Comparison of ENCODE assay signal across 8 mouse cellular contexts in the genomic region with DNA sequence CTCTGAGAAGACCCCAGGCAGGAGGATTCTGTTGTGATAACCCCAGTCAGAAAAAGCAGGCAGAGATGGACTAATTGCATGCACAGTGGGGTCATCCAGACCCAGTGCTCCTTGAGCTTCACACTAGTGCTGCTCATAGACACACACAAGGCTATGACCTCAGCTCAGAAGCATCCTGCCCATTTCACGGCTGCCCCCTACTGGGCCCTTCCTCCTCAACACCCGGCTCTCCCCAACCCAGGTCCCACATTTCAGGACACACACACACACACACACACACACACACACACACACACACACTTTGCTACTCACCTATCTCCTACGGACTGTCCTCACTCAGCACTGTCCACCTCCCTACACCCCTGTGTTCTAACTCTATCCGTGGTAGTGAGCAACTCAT. TPM values are rescaled to one million over a fixed set of nuclear protein-coding genes. Genes with fewer than 3 reads are reported as not detected.
A peak's percentile ranks its signal among the peaks of the same experiment; 100 is the strongest.
DNase-seq lines count a peak whose midpoint lies in the region; ATAC-seq and TF ChIP-seq lines count a peak whose summit lies in the region.

No protein-coding gene starts in this region.

- peaks cover 7% of the 10 kb centered on the region for H3K4me1 ChIP-seq in E14TG2a.4 (replicated peaks; ENCODE audit: low read depth, low read length)
- H3K4me1 ChIP-seq in heart, embryonic 16.5 days (ENCODE audit: control insufficient read depth, insufficient read depth, low read length): peaks cover 28% of the 10 kb centered on the region
- no peaks in the 10 kb centered on the region for H3K4me1 ChIP-seq in lung, embryonic 16.5 days (replicated peaks; ENCODE audit: control insufficient read depth, insufficient read depth, low read length)
- 0 out of 2 replicates have a peak, but pooled peaks cover 2% of the 10 kb centered on the region for H3K4me1 ChIP-seq in hindbrain, embryonic 16.5 days (ENCODE audit: control insufficient read depth, insufficient read depth, low read depth, low read length)

- no peak overlapping the region for H3K4me3 ChIP-seq in left cerebral cortex, adult 2 months
- no peak overlapping the region for H3K4me3 ChIP-seq in E14TG2a.4 (replicated peaks; ENCODE audit: low read length)
- no peak overlapping the region for H3K4me3 ChIP-seq in heart, embryonic 16.5 days (ENCODE audit: low read length)
- no peak overlapping the region for H3K4me3 ChIP-seq in lung, embryonic 16.5 days (ENCODE audit: low read length)
- no peak overlapping the region for H3K4me3 ChIP-seq in hindbrain, embryonic 16.5 days (ENCODE audit: low read length)

- no peaks in the 10 kb centered on the region for H3K9me3 ChIP-seq in E14TG2a.4 (ENCODE audit: low read length)
- H3K9me3 ChIP-seq in heart, embryonic 16.5 days (replicated peaks; ENCODE audit: control insufficient read depth, low read length): no peaks in the 10 kb centered on the region
- H3K9me3 ChIP-seq in lung, embryonic 16.5 days (ENCODE audit: control insufficient read depth, low read length): no peaks in the 10 kb centered on the region
- H3K9me3 ChIP-seq in hindbrain, embryonic 16.5 days (ENCODE audit: control insufficient read depth, low read length): no peaks in the 10 kb centered on the region

- TF ChIP-seq CTCF in left cerebral cortex, adult 2 months (IDR thresholded peaks at IDR 0.05): peak; percentile 42
- 0 out of 2 replicates have a peak, but pooled peaks have one; percentile 7 for TF ChIP-seq CTCF in E14TG2a.4 (conservative IDR thresholded peaks at IDR 0.05; ENCODE audit: low read length)

- WGBS in heart, embryonic 16.5 days: 15% methylated on average over 4 of the region's 4 CpGs
- WGBS in lung, embryonic 16.5 days: 34% methylated on average over 3 of the region's 4 CpGs
- WGBS in hindbrain, embryonic 16.5 days: 42% methylated on average over 4 of the region's 4 CpGs

- H3K4me2 ChIP-seq in heart, embryonic 16.5 days (ENCODE audit: low read depth, low read length): no peak overlapping the region
- H3K4me2 ChIP-seq in lung, embryonic 16.5 days (ENCODE audit: low read depth, low read length): no peak overlapping the region
- H3K4me2 ChIP-seq in hindbrain, embryonic 16.5 days (ENCODE audit: low read length): no peak overlapping the region

- DNase-seq in left cerebral cortex, adult 2 months (ENCODE audit: extremely low spot score in 1 of 2, low spot score in 2 of 2): peak in 1 of 2 experiments; percentile 41
- no peak for DNase-seq in left cerebral cortex, postnatal 36 days (ENCODE audit: low spot score in 2 of 2)
- peak; percentile 68 to 78 for DNase-seq in adrenal gland, postnatal 36 days
- peak; percentile 73 for DNase-seq in thymus, postnatal 14 days

- 0 out of 2 replicates have a peak overlapping the region, but pooled peaks have one; percentile 10 for H3K27ac ChIP-seq in left cerebral cortex, adult 2 months
- H3K27ac ChIP-seq in heart, embryonic 16.5 days (ENCODE audit: low read length): no peak overlapping the region; the same call in 1 of the 2 replicates
- no peak overlapping the region for H3K27ac ChIP-seq in lung, embryonic 16.5 days (ENCODE audit: low read length)
- H3K27ac ChIP-seq in hindbrain, embryonic 16.5 days (ENCODE audit: low read depth, low read length): no peak overlapping the region

- ATAC-seq in heart, embryonic 16.5 days (replicated peaks; ENCODE audit: extremely low read depth, insufficient read depth, low FRiP score): peak; percentile 50
- ATAC-seq in lung, embryonic 16.5 days (ENCODE audit: low read depth): peak; percentile 47
- ATAC-seq in hindbrain, embryonic 16.5 days: no peak

- intact Hi-C loops in left cerebral cortex, adult 2 months (cut with DNase I): loop anchor here (5.0 kb wide), 2 partner anchors 81 to 119 kb away; no protein-coding TSS in a partner anchor
- intact Hi-C loops in left cerebral cortex, postnatal 36 days (cut with DNase I): no loop called here

- H3K27me3 ChIP-seq in E14TG2a.4 (ENCODE audit: insufficient read depth, low read length): no peaks in the 10 kb centered on the region
- no peaks in the 10 kb centered on the region for H3K27me3 ChIP-seq in heart, embryonic 16.5 days (ENCODE audit: control insufficient read depth, insufficient read depth, low read length)
- H3K27me3 ChIP-seq in lung, embryonic 16.5 days (ENCODE audit: control insufficient read depth, insufficient read depth, low read depth, low read length): no peaks in the 10 kb centered on the region
- no peaks in the 10 kb centered on the region for H3K27me3 ChIP-seq in hindbrain, embryonic 16.5 days (replicated peaks; ENCODE audit: control insufficient read depth, insufficient read depth, low read length)

- H3K9ac ChIP-seq in heart, embryonic 16.5 days (ENCODE audit: low read length): no peak overlapping the region; the same call in 1 of the 2 replicates
- H3K9ac ChIP-seq in lung, embryonic 16.5 days (ENCODE audit: low read length): no peak overlapping the region
- no peak overlapping the region for H3K9ac ChIP-seq in hindbrain, embryonic 16.5 days (ENCODE audit: low read depth, low read length)

- H3K36me3 ChIP-seq in E14TG2a.4 (ENCODE audit: insufficient read depth, low read length): peaks cover 73% of the 10 kb centered on the region
- H3K36me3 ChIP-seq in heart, embryonic 16.5 days (ENCODE audit: control insufficient read depth, insufficient read depth): peaks cover 24% of the 10 kb centered on the region
- peaks cover 33% of the 10 kb centered on the region for H3K36me3 ChIP-seq in lung, embryonic 16.5 days (ENCODE audit: control insufficient read depth, insufficient read depth, low read length)
- peaks cover 26% of the 10 kb centered on the region for H3K36me3 ChIP-seq in hindbrain, embryonic 16.5 days (ENCODE audit: control insufficient read depth, insufficient read depth, low read length)

RNA-seq across cellular contexts. Expression of a gene that starts 16.4 kb away (rescaled TPM):
- total RNA-seq in left cerebral cortex, adult 2 months (2021): 10 to 100 TPM; 10.1 to 13.7 TPM
- 10 to 100 TPM; 11.0 to 12.3 TPM for total RNA-seq in left cerebral cortex, postnatal 36 days (2021)
- total RNA-seq in adrenal gland, postnatal 36 days (2021): 10 to 100 TPM; 26.5 to 34.7 TPM
- 36.0 and 43.3 TPM in 2 replicates for polyA plus RNA-seq in heart, embryonic 16.5 days (2015; fragmentation: Nextera tagmentation; extraction: Ambion mirVana)
- polyA plus RNA-seq in lung, embryonic 16.5 days (2015; fragmentation: Nextera tagmentation; extraction: Ambion mirVana): 109 and 121 TPM in 2 replicates
- 54.2 and 57.3 TPM in 2 replicates for polyA plus RNA-seq in hindbrain, embryonic 16.5 days (2015; fragmentation: Nextera tagmentation; extraction: Ambion mirVana)

RNA-seq across cellular contexts. Expression of a gene that starts 18.0 kb away (rescaled TPM):
- 10 to 100 TPM; 60.2 to 64.5 TPM for total RNA-seq in left cerebral cortex, adult 2 months (2021)
- total RNA-seq in left cerebral cortex, postnatal 36 days (2021): 10 to 100 TPM; 59.3 to 74.3 TPM
- total RNA-seq in adrenal gland, postnatal 36 days (2021): 10 to 100 TPM; 15.5 to 23.7 TPM
- 26.0 and 26.1 TPM in 2 replicates for polyA plus RNA-seq in heart, embryonic 16.5 days (2015; fragmentation: Nextera tagmentation; extraction: Ambion mirVana)
- polyA plus RNA-seq in lung, embryonic 16.5 days (2015; fragmentation: Nextera tagmentation; extraction: Ambion mirVana): 23.8 and 26.2 TPM in 2 replicates
- polyA plus RNA-seq in hindbrain, embryonic 16.5 days (2015; fragmentation: Nextera tagmentation; extraction: Ambion mirVana): 54.3 and 55.8 TPM in 2 replicates

RNA-seq across cellular contexts. Expression of a gene that starts 28.7 kb away (rescaled TPM):
- total RNA-seq in left cerebral cortex, adult 2 months (2021): 10 to 100 TPM; 57.9 to 62.2 TPM
- 10 to 100 TPM; 47.9 to 61.7 TPM for total RNA-seq in left cerebral cortex, postnatal 36 days (2021)
- total RNA-seq in adrenal gland, postnatal 36 days (2021): 1 to 10 TPM; 4.3 to 6.5 TPM
- 4.0 and 5.4 TPM in 2 replicates for polyA plus RNA-seq in heart, embryonic 16.5 days (2015; fragmentation: Nextera tagmentation; extraction: Ambion mirVana)
- 5.6 and 6.5 TPM in 2 replicates for polyA plus RNA-seq in lung, embryonic 16.5 days (2015; fragmentation: Nextera tagmentation; extraction: Ambion mirVana)
- polyA plus RNA-seq in hindbrain, embryonic 16.5 days (2015; fragmentation: Nextera tagmentation; extraction: Ambion mirVana): 10.7 and 11.1 TPM in 2 replicates

RNA-seq across cellular contexts. Expression of a gene that starts 42.2 kb away (rescaled TPM):
- 10 to 100 TPM; 45.6 to 46.6 TPM for total RNA-seq in left cerebral cortex, adult 2 months (2021)
- total RNA-seq in left cerebral cortex, postnatal 36 days (2021): 10 to 100 TPM; 41.4 to 55.5 TPM
- 10 to 100 TPM; 42.9 to 49.6 TPM for total RNA-seq in adrenal gland, postnatal 36 days (2021)
- polyA plus RNA-seq in heart, embryonic 16.5 days (2015; fragmentation: Nextera tagmentation; extraction: Ambion mirVana): 38.3 and 42.6 TPM in 2 replicates
- 55.5 TPM in 2 replicates for polyA plus RNA-seq in lung, embryonic 16.5 days (2015; fragmentation: Nextera tagmentation; extraction: Ambion mirVana)
- 40.5 and 43.1 TPM in 2 replicates for polyA plus RNA-seq in hindbrain, embryonic 16.5 days (2015; fragmentation: Nextera tagmentation; extraction: Ambion mirVana)

RNA-seq across cellular contexts. Expression of a gene that starts 56.0 kb away (rescaled TPM):
- total RNA-seq in left cerebral cortex, adult 2 months (2021): 10 to 100 TPM; 62.8 to 68.0 TPM
- total RNA-seq in left cerebral cortex, postnatal 36 days (2021): 10 to 100 TPM; 70.4 to 74.2 TPM
- total RNA-seq in adrenal gland, postnatal 36 days (2021): 10 to 100 TPM; 39.7 to 46.3 TPM
- polyA plus RNA-seq in heart, embryonic 16.5 days (2015; fragmentation: Nextera tagmentation; extraction: Ambion mirVana): 7.0 and 8.2 TPM in 2 replicates
- 10.5 and 12.2 TPM in 2 replicates for polyA plus RNA-seq in lung, embryonic 16.5 days (2015; fragmentation: Nextera tagmentation; extraction: Ambion mirVana)
- 20.4 and 27.8 TPM in 2 replicates for polyA plus RNA-seq in hindbrain, embryonic 16.5 days (2015; fragmentation: Nextera tagmentation; extraction: Ambion mirVana)

Comparison
In these comparisons a context has a peak if more than half of its experiments do, and no peak if none do; other contexts are left out.
1. DNase-seq: peak in adrenal gland, postnatal 36 days (2 of 2) and thymus, postnatal 14 days (single experiment); none in left cerebral cortex, postnatal 36 days (0 of 2).
2. RNA of a gene that starts 28.7 kb away (total RNA-seq): 57.9 to 62.2 TPM in left cerebral cortex, adult 2 months and 47.9 to 61.7 TPM in left cerebral cortex, postnatal 36 days; 4.3 to 6.5 TPM in adrenal gland, postnatal 36 days; every median in the first group is over 4 times any median in the second.